In the genomic region with DNA sequence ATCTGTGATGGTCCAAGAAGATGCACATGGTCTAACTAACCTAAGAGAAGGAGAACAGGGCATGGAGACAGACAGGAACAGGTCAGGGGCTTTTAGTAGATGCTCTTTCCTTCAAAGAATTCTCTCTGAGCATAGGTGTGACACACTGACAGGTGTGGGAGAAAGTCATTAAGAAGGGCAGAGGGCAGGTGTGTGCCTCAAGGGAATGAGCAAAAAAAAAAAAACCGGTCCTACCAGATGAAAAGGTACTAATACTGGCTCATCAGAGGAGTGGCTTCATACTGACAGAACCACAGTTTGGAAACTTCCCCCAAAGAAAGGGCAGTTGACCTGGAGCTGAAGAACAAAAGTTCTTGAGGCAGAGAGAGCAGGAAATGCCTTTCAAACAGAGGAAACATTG, we compare ENCODE assay signal across 23 mouse cellular contexts.
DNase-seq lines count a peak whose midpoint lies in the region; ATAC-seq lines count a peak whose summit lies in the region.
"Had no signal": no experiment of that assay in that cellular context is flagged by ENCODE, and none has a peak within 500 bp of the region (broad histone marks: within the 10 kb centered on the region; RNA-seq: fewer than 3 reads in every experiment).

No protein-coding gene starts in this region.

- no peak overlapping the region for H3K27ac ChIP-seq in midbrain, embryonic 10.5 days (replicated peaks)
- H3K27ac ChIP-seq in midbrain, embryonic 14.5 days (replicated peaks; ENCODE audit: low read depth, low read length), result no peak overlapping the region
- H3K27ac ChIP-seq in intestine, embryonic 15.5 days, result no peak overlapping the region
- H3K27ac ChIP-seq in stomach, embryonic 16.5 days (ENCODE audit: low read length), result no peak overlapping the region
- H3K27ac ChIP-seq: embryonic facial prominence, embryonic 15.5 days; forebrain, embryonic 12.5 days; hindbrain, embryonic 12.5 days; hindbrain, postnatal 0 days had no signal

- WGBS in midbrain, embryonic 10.5 days, result 82% methylated on average over 1 of the region's 1 CpGs
- 85% methylated on average over 1 of the region's 1 CpGs for WGBS in midbrain, embryonic 14.5 days
- 53% methylated on average over 1 of the region's 1 CpGs for WGBS in intestine, embryonic 15.5 days
- WGBS in stomach, embryonic 16.5 days, result 48% methylated on average over 1 of the region's 1 CpGs

- DNase-seq in heart, adult 11 months, result peak; percentile 48
- no peak for DNase-seq in heart, postnatal 14 days
- DNase-seq in midbrain, embryonic 10.5 days (ENCODE audit: low spot score), result peak; percentile 5
- DNase-seq in midbrain, embryonic 14.5 days, result no peak
- no peak for DNase-seq in thymus, postnatal 4 days
- DNase-seq: adrenal gland, adult 8-10 months; adrenal gland, postnatal 36 days; B cell, adult 2 months; cerebellum, adult 2 months; cerebellum, postnatal 10 days; forebrain, postnatal 0 days; gastrocnemius, postnatal 36 days; heart, postnatal 36 days had no signal

- peaks cover 21% of the 10 kb centered on the region for H3K9me3 ChIP-seq in midbrain, embryonic 10.5 days (replicated peaks)
- peaks cover 23% of the 10 kb centered on the region for H3K9me3 ChIP-seq in midbrain, embryonic 14.5 days (ENCODE audit: control insufficient read depth, low read length)
- H3K9me3 ChIP-seq in intestine, embryonic 15.5 days, result no peaks in the 10 kb centered on the region
- no peaks in the 10 kb centered on the region for H3K9me3 ChIP-seq in stomach, embryonic 16.5 days (replicated peaks; ENCODE audit: control insufficient read depth, low read length)
- H3K9me3 ChIP-seq: embryonic facial prominence, embryonic 15.5 days had no signal

- H3K9ac ChIP-seq in midbrain, embryonic 14.5 days (replicated peaks; ENCODE audit: low read length), result no peak overlapping the region
- no peak overlapping the region for H3K9ac ChIP-seq in intestine, embryonic 15.5 days
- H3K9ac ChIP-seq in stomach, embryonic 16.5 days (ENCODE audit: low read length), result no peak overlapping the region
- H3K9ac ChIP-seq: embryonic facial prominence, embryonic 15.5 days; forebrain, embryonic 12.5 days; forebrain, postnatal 0 days; heart, embryonic 12.5 days; hindbrain, embryonic 12.5 days had no signal

- no peaks in the 10 kb centered on the region for H3K27me3 ChIP-seq in midbrain, embryonic 10.5 days (ENCODE audit: low read depth, poor library complexity, severe bottlenecking)
- H3K27me3 ChIP-seq in midbrain, embryonic 14.5 days (ENCODE audit: control insufficient read depth, insufficient read depth, low read length), result no peaks in the 10 kb centered on the region
- no peaks in the 10 kb centered on the region for H3K27me3 ChIP-seq in intestine, embryonic 15.5 days (replicated peaks)
- H3K27me3 ChIP-seq in stomach, embryonic 16.5 days (ENCODE audit: control insufficient read depth, insufficient read depth, low read length), result no peaks in the 10 kb centered on the region
- H3K27me3 ChIP-seq: embryonic facial prominence, embryonic 15.5 days; forebrain, embryonic 12.5 days; heart, embryonic 12.5 days; hindbrain, embryonic 12.5 days had no signal

- no peak overlapping the region for H3K4me2 ChIP-seq in midbrain, embryonic 14.5 days (ENCODE audit: low read length)
- no peak overlapping the region for H3K4me2 ChIP-seq in intestine, embryonic 15.5 days (replicated peaks)
- H3K4me2 ChIP-seq in stomach, embryonic 16.5 days (ENCODE audit: low read depth, low read length), result no peak overlapping the region
- H3K4me2 ChIP-seq: embryonic facial prominence, embryonic 15.5 days; forebrain, embryonic 12.5 days; heart, embryonic 12.5 days; hindbrain, embryonic 12.5 days had no signal

- intact Hi-C loops in heart, postnatal 14 days (cut with DNase I), result no loop called here

- no peak overlapping the region for H3K4me3 ChIP-seq in midbrain, embryonic 10.5 days
- no peak overlapping the region for H3K4me3 ChIP-seq in midbrain, embryonic 14.5 days (replicated peaks; ENCODE audit: low read depth, low read length)
- H3K4me3 ChIP-seq in intestine, embryonic 15.5 days (replicated peaks), result no peak overlapping the region
- no peak overlapping the region for H3K4me3 ChIP-seq in stomach, embryonic 16.5 days (replicated peaks; ENCODE audit: low read length)
- H3K4me3 ChIP-seq: embryonic facial prominence, embryonic 15.5 days; forebrain, embryonic 12.5 days; heart, embryonic 12.5 days; hindbrain, embryonic 12.5 days had no signal

- ATAC-seq in midbrain, embryonic 14.5 days (ENCODE audit: low FRiP score, low TSS enrichment), result no peak
- ATAC-seq in intestine, embryonic 15.5 days, result peak; percentile 92
- ATAC-seq in stomach, embryonic 16.5 days (ENCODE audit: insufficient read depth, low FRiP score), result peak; percentile 25; the same call in 1 of the 2 replicates
- no peak for ATAC-seq in frontal cortex, adult (ENCODE audit: low TSS enrichment)
- ATAC-seq: CD4-positive, CD25-positive, alpha-beta regulatory T cell, adult 4 months; forebrain, postnatal 0 days; hindbrain, postnatal 0 days had no signal

- H3K36me3 ChIP-seq in midbrain, embryonic 10.5 days, result no peaks in the 10 kb centered on the region
- no peaks in the 10 kb centered on the region for H3K36me3 ChIP-seq in midbrain, embryonic 14.5 days (ENCODE audit: control insufficient read depth, insufficient read depth, low read length)
- H3K36me3 ChIP-seq in intestine, embryonic 15.5 days, result no peaks in the 10 kb centered on the region
- no peaks in the 10 kb centered on the region for H3K36me3 ChIP-seq in stomach, embryonic 16.5 days (ENCODE audit: control insufficient read depth, insufficient read depth, low read length)
- H3K36me3 ChIP-seq: embryonic facial prominence, embryonic 15.5 days; forebrain, embryonic 12.5 days; G1E; heart, embryonic 12.5 days; hindbrain, embryonic 12.5 days had no signal

- H3K4me1 ChIP-seq in midbrain, embryonic 10.5 days, result no peaks in the 10 kb centered on the region
- no peaks in the 10 kb centered on the region for H3K4me1 ChIP-seq in midbrain, embryonic 14.5 days (ENCODE audit: control insufficient read depth, insufficient read depth, low read length)
- H3K4me1 ChIP-seq in intestine, embryonic 15.5 days (replicated peaks), result peaks cover 6% of the 10 kb centered on the region; the same call in 1 of the 2 replicates
- H3K4me1 ChIP-seq in stomach, embryonic 16.5 days (ENCODE audit: control insufficient read depth, insufficient read depth, low read length), result no peaks in the 10 kb centered on the region
- H3K4me1 ChIP-seq: embryonic facial prominence, embryonic 15.5 days; forebrain, embryonic 12.5 days; heart, embryonic 12.5 days; hindbrain, embryonic 12.5 days had no signal

Comparison
In these comparisons a context has a peak if more than half of its experiments do, and no peak if none do; other contexts are left out.
1. DNase-seq: peak in heart, adult 11 months (single experiment) and midbrain, embryonic 10.5 days (single experiment); none in heart, postnatal 14 days (0 of 2), midbrain, embryonic 14.5 days (single experiment) and thymus, postnatal 4 days (single experiment).
2. ATAC-seq: peak in intestine, embryonic 15.5 days (single experiment) and stomach, embryonic 16.5 days (single experiment); none in midbrain, embryonic 14.5 days (single experiment) and frontal cortex, adult (single experiment).